Mouse (Mus musculus) lung, adult 2 months (tissue): ENCODE data around the gene Gm5799. TPM values are rescaled to one million over a fixed set of nuclear protein-coding genes. Genes with fewer than 3 reads are reported as not detected.
"Not testable (repeated sequence)": the region's sequence is repeated elsewhere in the genome, so short reads cannot be mapped to it uniquely, and the experiment has no call there.

Experiments used
- DNase-seq: peaks from one replicate; pipeline ENCODE4 v3.0.0; 2022
- H3K4me1 ChIP-seq: fragments of 200-500 bp; 2 replicates; pipeline ENCODE4 v1.6.1; 2011; ENCODE audit warnings: low read length; ENCODE audit not compliant: control insufficient read depth, insufficient read depth
- H3K4me3 ChIP-seq: fragments of 200-500 bp; replicated peaks from 2 replicates; pipeline ENCODE3; 2011; ENCODE audit warnings: low read depth, mild to moderate bottlenecking, control low read depth, low read length; ENCODE audit errors: extremely low read depth
- WGBS: fragments of 180-500 bp; shearing (Covaris S2); methylation state at CpG from one replicate; pipeline ENCODE4 v1.1.7; 2018; 5-methylcytosine and 5-hydroxymethylcytosine counted together
- polyA plus RNA-seq: library from polyadenylated mRNA; depleted of rRNA; stranded (reverse); fragments of >200 nt; gene quantifications from 2 replicates; pipeline ENCODE4 v1.2.3, GENCODE M21; 2012; rRNA removed

The Gm5799 gene
- not detected in 2 replicates for polyA plus RNA-seq

GRCm38 (mm10) chr14:43543276-43543675 lies at the start of gene Gm5799:
Gene Gm5799 (plus strand): TSS chr14:43543576.
- not testable (repeated sequence) for H3K4me1 ChIP-seq, DNase-seq
- 80% methylated on average over 2 of the region's 2 CpGs for WGBS

GRCm38 (mm10) chr14:43531052-43532010 lies 12.0 kb upstream of the Gm5799 start:
- not testable (repeated sequence) for DNase-seq, H3K4me1 ChIP-seq, H3K4me3 ChIP-seq
- WGBS, result 32% methylated on average over 14 of the region's 15 CpGs

More at GRCm38 (mm10) chr14:43543276-43543675, at the start of gene Gm5799:
- not testable (repeated sequence) for H3K4me3 ChIP-seq

GRCm38 (mm10) chr14:43532011-43532383 lies 11.4 kb upstream of the Gm5799 start:
- no CpG with 5 or more reads among the region's 6 CpGs for WGBS
- H3K4me3 ChIP-seq, H3K4me1 ChIP-seq, DNase-seq: not testable (repeated sequence)

GRCm38 (mm10) chr14:43532387-43532786 lies 11.0 kb upstream of the Gm5799 start:
- H3K4me3 ChIP-seq, H3K4me1 ChIP-seq, DNase-seq: not testable (repeated sequence)
- 36% methylated on average over 6 of the region's 6 CpGs for WGBS

- not testable (repeated sequence) for DNase-seq, H3K4me1 ChIP-seq, H3K4me3 ChIP-seq
- 47% methylated on average over 2 of the region's 2 CpGs for WGBS
These were observed 5.2 kb upstream of the Gm5799 start for GRCm38 (mm10) chr14:43538144-43538543.

GRCm38 (mm10) chr14:43546281-43546680 lies 2.9 kb downstream of the Gm5799 start:
- not testable (repeated sequence) for H3K4me3 ChIP-seq, DNase-seq, H3K4me1 ChIP-seq

- not testable (repeated sequence) for H3K4me1 ChIP-seq, H3K4me3 ChIP-seq, DNase-seq
- 78% methylated on average over 2 of the region's 2 CpGs for WGBS
These were observed 8.9 kb downstream of the Gm5799 start for GRCm38 (mm10) chr14:43552271-43552670.

- DNase-seq, result not testable (repeated sequence)
- WGBS, result 84% methylated on average over 4 of the region's 4 CpGs
These were observed 34.6 kb downstream of the Gm5799 start for GRCm38 (mm10) chr14:43577969-43578368.

GRCm38 (mm10) chr14:43579046-43579445 lies 35.7 kb downstream of the Gm5799 start, which contains the start of gene Gm17654:
Gene Gm17654 (minus strand): TSS chr14:43579146.
- 69% methylated on average over 1 of the region's 2 CpGs for WGBS
- H3K4me3 ChIP-seq, DNase-seq, H3K4me1 ChIP-seq: not testable (repeated sequence)

More at GRCm38 (mm10) chr14:43577969-43578368, 34.6 kb downstream of the Gm5799 start:
- not testable (repeated sequence) for H3K4me1 ChIP-seq, H3K4me3 ChIP-seq

Other genes starting within 250 kb of the Gm5799 start
- gene Gm8127, start 249.7 kb upstream of the Gm5799 start, polyA plus RNA-seq, result not detected in 2 replicates
- gene 1700001F09Rik, start 195.8 kb upstream of the Gm5799 start, polyA plus RNA-seq, result not detected in 2 replicates
- gene Gm8138, start 127.2 kb upstream of the Gm5799 start, polyA plus RNA-seq, result not detected in 2 replicates
- gene Gm17654, start 35.6 kb downstream of the Gm5799 start, polyA plus RNA-seq, result not detected in 2 replicates
- not detected in 2 replicates for gene Gm10375, start 64.4 kb downstream of the Gm5799 start, polyA plus RNA-seq
- not detected in 2 replicates for gene Gm8165, start 133.6 kb downstream of the Gm5799 start, polyA plus RNA-seq
- not detected in 2 replicates for gene Gm7324, start 154.3 kb downstream of the Gm5799 start, polyA plus RNA-seq
- gene Gm16506, start 183.9 kb downstream of the Gm5799 start, polyA plus RNA-seq, result not detected in 2 replicates
- not detected in 2 replicates for gene Gm6526, start 204.3 kb downstream of the Gm5799 start, polyA plus RNA-seq
- gene Gm8180, start 241.2 kb downstream of the Gm5799 start, polyA plus RNA-seq, result not detected in 2 replicates